Mouse (Mus musculus) limb, embryonic 12.5 days (tissue): ENCODE measurements around the gene Rinl. TPM values are rescaled to one million over a fixed set of nuclear protein-coding genes. Genes with fewer than 3 reads are reported as not detected.
A peak's percentile ranks its signal among the peaks of the same experiment; 100 is the strongest.

ENCODE experiments used
- ATAC-seq: fragments of 200-750 bp; cut with Nextera tagmentation; 2 replicates; pipeline ENCODE4 v1.8.0; 2017; ENCODE audit warnings: low read depth, moderate TSS enrichment; ENCODE audit not compliant: insufficient number of reproducible peaks, insufficient read depth, low FRiP score, low TSS enrichment
- H3K27ac ChIP-seq: fragments of 300-500 bp; sonication (generic); 2 replicates; pipeline ENCODE4 v1.5.1; 2016; ENCODE audit warnings: mild to moderate bottlenecking, moderate library complexity
- H3K27me3 ChIP-seq: fragments of 300-500 bp; sonication (generic); 2 replicates; pipeline ENCODE4 v1.6.1; 2016; ENCODE audit warnings: mild to moderate bottlenecking, moderate library complexity
- H3K36me3 ChIP-seq: fragments of 300-500 bp; sonication (generic); 2 replicates; pipeline ENCODE4 v1.6.1; 2016; ENCODE audit warnings: mild to moderate bottlenecking, moderate library complexity
- H3K4me1 ChIP-seq: fragments of 300-500 bp; sonication (generic); replicated peaks from 2 replicates; pipeline ENCODE4 v1.6.1; 2016
- H3K4me2 ChIP-seq: fragments of 300-500 bp; sonication (generic); 2 replicates; pipeline ENCODE4 v1.6.1; 2016; ENCODE audit warnings: mild to moderate bottlenecking, moderate library complexity
- H3K4me3 ChIP-seq: fragments of 300-500 bp; sonication (generic); replicated peaks from 2 replicates; pipeline ENCODE4 v1.5.1; 2016; ENCODE audit warnings: mild to moderate bottlenecking
- H3K9ac ChIP-seq: fragments of 300-500 bp; sonication (generic); replicated peaks from 2 replicates; pipeline ENCODE4 v1.6.1; 2016; ENCODE audit warnings: mild to moderate bottlenecking, moderate library complexity
- H3K9me3 ChIP-seq: fragments of 300-500 bp; sonication (generic); 2 replicates; pipeline ENCODE4 v1.6.1; 2016; ENCODE audit warnings: mild to moderate bottlenecking, moderate library complexity
- whole genome bisulfite sequencing: fragments of 180-500 bp; shearing (Covaris S2); methylation state at CpG from one replicate; pipeline ENCODE4 v1.1.7; 2016; 5-methylcytosine and 5-hydroxymethylcytosine counted together
- polyA plus RNA-seq: library from polyadenylated mRNA; unstranded; fragments of >200 nt; fragmentation: Nextera tagmentation; extraction: Ambion mirVana; gene quantifications from 2 replicates; pipeline ENCODE4 v1.2.1, GENCODE M21; 2016

Rinl gene
- polyA plus RNA-seq, 1 experiment from 2014 or later: 3.1 TPM

- 82% methylated on average over 7 of the region's 7 CpGs for WGBS
- Histone ChIP-seq H3K27ac (no peak overlapping the region), H3K27me3 (no peaks in the 10 kb centered on the region), H3K9ac (no peak overlapping the region), H3K4me2 (no peak overlapping the region), H3K4me1 (peaks cover 4% of the 10 kb centered on the region), H3K36me3 (peaks cover 63% of the 10 kb centered on the region), H3K4me3 (no peak overlapping the region), H3K9me3 (no peaks in the 10 kb centered on the region)
- no peak for ATAC-seq
Measured at GRCm38 (mm10) chr7:28780857-28781256, 7.9 kb upstream of the Rinl start.

DNA sequence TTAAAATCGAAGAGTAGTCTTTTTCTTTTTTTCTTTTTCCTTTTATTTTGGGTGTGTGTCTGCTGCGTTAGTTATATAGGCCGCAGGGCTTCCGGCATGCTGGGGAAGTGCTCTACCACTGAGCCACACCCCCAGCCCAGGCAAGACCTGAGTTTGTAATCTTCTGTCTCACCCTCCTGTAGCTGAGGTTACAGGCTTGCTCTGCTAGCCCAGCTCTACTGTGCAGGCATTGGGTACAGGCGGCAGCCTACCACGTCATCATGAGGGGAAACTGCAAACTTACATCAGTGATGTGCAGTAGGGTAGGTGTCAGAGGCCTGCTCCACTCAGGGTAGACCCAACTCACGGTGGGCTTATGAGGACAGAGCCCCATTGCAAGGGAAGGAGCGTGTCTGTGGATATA is 7.5 kb upstream of the Rinl start:
- Histone ChIP-seq H3K4me3 (no peak overlapping the region), H3K4me1 (peaks cover 4% of the 10 kb centered on the region), H3K27me3 (no peaks in the 10 kb centered on the region), H3K9me3 (no peaks in the 10 kb centered on the region), H3K9ac (no peak overlapping the region), H3K4me2 (no peak overlapping the region), H3K27ac (no peak overlapping the region), H3K36me3 (peaks cover 63% of the 10 kb centered on the region)
- WGBS: 91% methylated on average over 8 of the region's 8 CpGs
- ATAC-seq: no peak

- Histone ChIP-seq H3K36me3 (peaks cover 62% of the 10 kb centered on the region), H3K4me1 (peaks cover 18% of the 10 kb centered on the region), H3K9ac (no peak overlapping the region), H3K4me3 (no peak overlapping the region), H3K9me3 (no peaks in the 10 kb centered on the region), H3K27me3 (no peaks in the 10 kb centered on the region), H3K4me2 (no peak overlapping the region), H3K27ac (no peak overlapping the region)
- 67% methylated on average over 5 of the region's 5 CpGs for WGBS
- no peak for ATAC-seq
Measured at GRCm38 (mm10) chr7:28785161-28785560, 3.6 kb upstream of the Rinl start.

GRCm38 (mm10) chr7:28787884-28788283 is 885 bp upstream of the Rinl start:
- H3K27me3 ChIP-seq: no peaks in the 10 kb centered on the region
- no peak overlapping the region for H3K4me3 ChIP-seq
- H3K4me2 ChIP-seq: no peak overlapping the region
- H3K9me3 ChIP-seq: no peaks in the 10 kb centered on the region
- peaks cover 30% of the 10 kb centered on the region for H3K4me1 ChIP-seq
- ATAC-seq: no peak
- 93% methylated on average over 9 of the region's 9 CpGs for WGBS
- no peak overlapping the region for H3K9ac ChIP-seq
- no peak overlapping the region for H3K27ac ChIP-seq
- H3K36me3 ChIP-seq: peaks cover 53% of the 10 kb centered on the region

GRCm38 (mm10) chr7:28789235-28789634 is 466 bp downstream of the Rinl start:
- Histone ChIP-seq H3K36me3 (peaks cover 40% of the 10 kb centered on the region), H3K9me3 (no peaks in the 10 kb centered on the region), H3K4me3 (no peak overlapping the region), H3K4me2 (no peak overlapping the region), H3K9ac (no peak overlapping the region), H3K27ac (peak overlapping the region; percentile 47), H3K4me1 (peaks cover 30% of the 10 kb centered on the region), H3K27me3 (no peaks in the 10 kb centered on the region)
- WGBS: 61% methylated on average over 3 of the region's 3 CpGs
- ATAC-seq: no peak

DNA sequence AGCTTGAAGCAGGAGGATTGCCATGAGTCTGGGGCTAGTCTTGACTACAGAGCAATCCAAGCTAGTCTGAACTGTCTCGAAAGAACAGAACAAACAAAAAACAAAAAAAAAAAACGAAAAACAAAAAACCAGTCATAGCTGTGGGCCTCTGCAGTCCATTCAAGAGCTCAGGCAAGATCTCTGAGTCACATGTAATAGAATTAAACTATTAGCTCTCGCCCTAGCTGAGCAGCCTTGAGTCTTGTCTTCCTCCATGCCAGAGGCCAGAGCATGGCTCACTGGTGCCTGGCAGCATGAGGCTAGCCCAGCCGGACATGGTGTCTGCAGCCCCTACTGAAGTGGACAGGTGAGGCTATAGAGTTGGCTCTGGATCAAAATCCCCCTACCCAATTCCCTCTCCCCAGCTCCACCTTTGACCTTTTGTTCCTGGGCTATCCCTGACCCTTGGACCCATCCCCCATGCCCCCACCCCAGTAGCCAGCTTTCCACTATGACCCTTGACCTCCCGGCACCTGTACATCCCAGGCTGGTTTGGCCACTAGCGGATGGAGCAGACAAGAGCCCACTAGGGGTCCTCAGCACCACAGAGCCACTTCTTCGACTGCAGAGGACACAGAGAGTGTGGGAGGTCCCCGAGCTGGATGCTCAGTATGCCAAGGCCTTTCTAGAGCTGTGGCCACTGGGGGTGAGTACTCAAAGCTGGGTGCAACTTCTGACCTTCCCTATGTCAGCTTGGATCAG is 1.5 kb downstream of the Rinl start:
- no peaks in the 10 kb centered on the region for H3K27me3 ChIP-seq
- H3K4me2 ChIP-seq: no peak overlapping the region
- H3K27ac ChIP-seq: peak overlapping the region; percentile 47
- H3K36me3 ChIP-seq: peaks cover 31% of the 10 kb centered on the region
- WGBS: 57% methylated on average over 8 of the region's 8 CpGs
- peaks cover 30% of the 10 kb centered on the region for H3K4me1 ChIP-seq
- no peaks in the 10 kb centered on the region for H3K9me3 ChIP-seq
- no peak overlapping the region for H3K9ac ChIP-seq
- no peak overlapping the region for H3K4me3 ChIP-seq
- 0 out of 2 replicates have a peak, but pooled peaks have one; percentile 12 for ATAC-seq

DNA sequence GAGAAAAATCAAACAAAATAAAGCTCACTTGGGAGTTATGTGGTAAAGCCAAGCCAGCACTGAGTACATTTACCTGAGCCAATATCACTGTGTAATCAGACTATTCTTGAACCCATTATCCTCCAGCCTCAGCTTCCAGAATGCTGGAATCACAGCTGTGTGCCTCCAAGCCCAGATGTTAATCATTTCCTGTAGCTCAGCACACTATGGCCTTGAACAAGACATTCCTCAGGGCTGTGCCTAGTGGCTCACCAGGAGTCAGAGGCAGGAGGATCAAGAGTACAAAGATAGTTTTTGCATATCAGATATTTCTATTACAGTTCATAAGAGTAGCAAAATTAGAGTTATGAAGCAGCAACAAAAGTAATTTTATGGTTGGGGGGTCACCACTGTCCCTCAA is 2.9 kb downstream of the Rinl start:
- ATAC-seq: no peak
- H3K27ac ChIP-seq: peak overlapping the region; percentile 59; the same call in 1 of the 2 replicates
- no peak overlapping the region for H3K9ac ChIP-seq
- H3K4me2 ChIP-seq: no peak overlapping the region
- peaks cover 33% of the 10 kb centered on the region for H3K4me1 ChIP-seq
- H3K4me3 ChIP-seq: no peak overlapping the region
- H3K36me3 ChIP-seq: peaks cover 16% of the 10 kb centered on the region
- no peaks in the 10 kb centered on the region for H3K9me3 ChIP-seq
- H3K27me3 ChIP-seq: no peaks in the 10 kb centered on the region

DNA sequence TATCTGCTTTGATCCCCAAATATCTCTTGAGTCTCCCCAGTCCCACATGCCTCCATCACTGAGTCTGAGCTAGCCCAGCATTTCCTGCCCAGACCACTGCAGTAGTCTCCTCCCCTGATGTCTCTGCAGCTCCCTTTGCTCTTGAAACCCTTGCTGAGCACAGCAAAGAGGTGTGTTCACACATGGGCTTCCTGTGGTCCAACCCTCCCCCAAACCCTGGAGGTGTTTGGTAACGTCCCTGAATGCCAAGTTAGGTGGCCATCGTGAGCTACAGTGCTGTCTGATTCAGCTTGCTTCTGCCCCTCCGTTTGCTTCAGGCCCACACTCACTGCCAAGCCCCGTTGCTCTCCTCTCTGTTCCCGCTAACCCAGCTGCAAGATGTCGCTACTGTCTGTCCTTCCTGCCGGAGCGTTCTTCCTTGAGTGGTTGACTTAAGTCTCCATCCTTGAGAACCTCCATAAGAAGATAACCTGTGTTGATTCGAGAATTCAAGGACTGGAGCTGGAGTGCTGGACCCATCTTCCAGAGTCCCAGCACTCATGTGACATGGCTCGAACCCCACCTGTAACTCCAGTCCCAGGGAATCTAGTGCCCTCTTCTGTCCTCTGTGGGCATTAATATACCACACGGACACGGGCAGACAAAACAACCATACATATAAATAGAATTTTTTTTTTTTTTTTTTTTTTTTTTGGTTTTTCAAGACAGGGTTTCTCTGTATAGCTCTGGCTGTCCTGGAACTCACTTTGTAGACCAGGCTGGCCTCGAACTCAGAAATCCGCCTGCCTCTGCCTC is 3.8 kb downstream of the Rinl start:
- H3K27ac ChIP-seq: peak overlapping the region; percentile 59
- no peak for ATAC-seq
- WGBS: 76% methylated on average over 14 of the region's 14 CpGs
- H3K4me1 ChIP-seq: peaks cover 37% of the 10 kb centered on the region
- peaks cover 8% of the 10 kb centered on the region for H3K36me3 ChIP-seq
- no peak overlapping the region for H3K4me3 ChIP-seq
- H3K4me2 ChIP-seq: no peak overlapping the region
- H3K9ac ChIP-seq: no peak overlapping the region
- H3K27me3 ChIP-seq: no peaks in the 10 kb centered on the region
- no peaks in the 10 kb centered on the region for H3K9me3 ChIP-seq

DNA sequence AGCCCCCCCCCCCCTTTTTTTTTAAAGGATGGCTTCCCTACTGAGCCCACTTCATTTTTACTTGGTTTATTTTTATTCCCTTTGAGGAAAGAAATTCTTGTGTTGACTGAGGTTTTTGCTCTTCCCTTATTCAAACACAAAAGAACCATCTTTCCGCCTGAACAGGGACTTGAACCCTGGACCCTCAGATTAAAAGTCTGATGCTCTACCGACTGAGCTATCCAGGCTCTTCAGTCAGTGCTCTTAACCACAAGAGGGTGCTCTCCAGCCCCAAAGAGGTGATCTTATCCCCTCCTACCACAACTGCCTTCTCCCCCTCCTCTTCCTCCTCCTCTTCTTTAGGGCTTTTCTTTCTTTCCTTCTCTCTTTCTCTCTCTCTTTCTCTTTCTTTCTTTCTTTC is 5.1 kb downstream of the Rinl start:
- H3K9ac ChIP-seq: no peak overlapping the region
- ATAC-seq: no peak
- H3K4me3 ChIP-seq: no peak overlapping the region
- 50% methylated on average over 2 of the region's 2 CpGs for WGBS
- H3K4me1 ChIP-seq: peaks cover 35% of the 10 kb centered on the region
- no peak overlapping the region for H3K27ac ChIP-seq
- H3K4me2 ChIP-seq: no peak overlapping the region
- H3K27me3 ChIP-seq: no peaks in the 10 kb centered on the region
- H3K36me3 ChIP-seq: no peaks in the 10 kb centered on the region
- no peaks in the 10 kb centered on the region for H3K9me3 ChIP-seq

DNA sequence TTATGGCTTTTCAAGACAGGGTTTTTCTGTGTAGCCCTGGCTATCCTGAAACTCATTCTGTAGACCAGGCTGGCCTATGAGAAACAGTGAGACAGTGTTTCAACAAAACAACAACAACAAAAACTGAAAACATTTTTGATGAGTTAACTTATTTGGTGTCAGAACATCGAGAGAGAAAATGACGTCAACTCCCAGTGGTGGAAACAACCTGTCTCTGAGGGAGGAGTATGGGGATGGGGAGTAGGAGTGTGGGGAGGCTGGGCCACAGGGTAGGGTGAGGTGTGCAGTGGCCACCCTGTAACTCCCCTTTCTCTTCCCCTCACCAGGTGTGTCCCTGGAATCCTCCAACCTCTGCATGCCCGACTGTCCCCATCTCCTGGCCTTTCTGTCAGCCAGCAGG is 5.7 kb downstream of the Rinl start:
- WGBS: 73% methylated on average over 3 of the region's 3 CpGs
- ATAC-seq: no peak
- no peaks in the 10 kb centered on the region for H3K9me3 ChIP-seq
- no peaks in the 10 kb centered on the region for H3K27me3 ChIP-seq
- H3K4me2 ChIP-seq: no peak overlapping the region
- H3K4me3 ChIP-seq: no peak overlapping the region
- no peaks in the 10 kb centered on the region for H3K36me3 ChIP-seq
- peaks cover 29% of the 10 kb centered on the region for H3K4me1 ChIP-seq
- H3K27ac ChIP-seq: no peak overlapping the region
- H3K9ac ChIP-seq: no peak overlapping the region

DNA sequence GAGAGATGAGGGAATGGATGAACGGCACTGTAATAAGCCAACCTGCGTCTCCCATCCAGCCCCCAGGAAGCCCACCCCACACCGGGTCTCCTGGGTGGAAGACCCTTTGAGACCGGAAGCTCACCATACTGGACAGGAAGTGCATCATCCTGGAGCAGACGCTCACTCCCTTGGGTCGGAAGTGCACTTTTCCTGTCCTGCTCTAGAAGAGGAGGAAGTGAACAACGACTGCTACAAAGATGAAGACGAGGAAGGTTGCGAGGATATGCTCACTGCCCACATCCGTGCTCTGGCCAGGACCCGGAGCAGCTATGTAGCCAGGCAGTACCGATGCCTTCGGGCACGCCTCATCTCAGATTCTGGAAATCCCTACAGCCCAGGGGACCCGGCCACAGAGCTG is 7.1 kb downstream of the Rinl start:
- peaks cover 17% of the 10 kb centered on the region for H3K4me1 ChIP-seq
- H3K9ac ChIP-seq: no peak overlapping the region
- H3K27me3 ChIP-seq: no peaks in the 10 kb centered on the region
- H3K4me3 ChIP-seq: no peak overlapping the region
- no peak for ATAC-seq
- no peaks in the 10 kb centered on the region for H3K36me3 ChIP-seq
- peak overlapping the region; percentile 50; the same call in 1 of the 2 replicates for H3K4me2 ChIP-seq
- 85% methylated on average over 15 of the region's 15 CpGs for WGBS
- H3K27ac ChIP-seq: no peak overlapping the region
- no peaks in the 10 kb centered on the region for H3K9me3 ChIP-seq
